Mouse (Mus musculus) spleen, adult 18-20 months (tissue): ENCODE results near the gene Asb18.
A peak's percentile ranks its signal among the peaks of the same experiment; 100 is the strongest.

Source experiments
- DNase-seq, 2 experiments: peaks; one replicate each; pipeline ENCODE4 v3.0.0; 2022; ENCODE audit warnings: mixed read lengths in 2 of 2

Asb18 gene

GRCm38 (mm10) chr1:89969072-89969713 is 45.3 kb downstream of the Asb18 start:
- DNase-seq = no peak

- no peak for DNase-seq
These were observed 46.2 kb downstream of the Asb18 start for GRCm38 (mm10) chr1:89968111-89968851.

GRCm38 (mm10) chr1:89967585-89967984 is 46.9 kb downstream of the Asb18 start:
- no peak for DNase-seq

GRCm38 (mm10) chr1:89964426-89964825 is 50.0 kb downstream of the Asb18 start:
- no peak for DNase-seq

- DNase-seq = no peak
These were observed 51.2 kb downstream of the Asb18 start for GRCm38 (mm10) chr1:89963296-89963695.

GRCm38 (mm10) chr1:89962092-89962491 is 52.4 kb downstream of the Asb18 start:
- DNase-seq = no peak

- DNase-seq = no peak
These were observed 55.1 kb downstream of the Asb18 start for GRCm38 (mm10) chr1:89959393-89959792.

- DNase-seq = peak in 1 of 2 experiments; percentile 48
These were observed 71.3 kb downstream of the Asb18 start for GRCm38 (mm10) chr1:89943202-89943601.

- DNase-seq = no peak
These were observed 72.0 kb downstream of the Asb18 start for GRCm38 (mm10) chr1:89942395-89942976.

GRCm38 (mm10) chr1:89941701-89942381 is 72.6 kb downstream of the Asb18 start:
- no peak for DNase-seq

- no peak for DNase-seq
These were observed 73.4 kb downstream of the Asb18 start for GRCm38 (mm10) chr1:89940961-89941524.

GRCm38 (mm10) chr1:89939981-89940726 is 74.3 kb downstream of the Asb18 start:
- peak in 1 of 2 experiments; percentile 28 for DNase-seq

- DNase-seq = no peak
These were observed 74.9 kb downstream of the Asb18 start for GRCm38 (mm10) chr1:89939596-89939960.

- no peak for DNase-seq
These were observed 75.4 kb downstream of the Asb18 start for GRCm38 (mm10) chr1:89938884-89939595.

GRCm38 (mm10) chr1:89935493-89936348 is 78.7 kb downstream of the Asb18 start:
- no peak for DNase-seq

- DNase-seq = no peak
These were observed 79.9 kb downstream of the Asb18 start for GRCm38 (mm10) chr1:89934316-89935260.

- DNase-seq = no peak
These were observed 80.7 kb downstream of the Asb18 start for GRCm38 (mm10) chr1:89933786-89934185.

- DNase-seq = no peak
These were observed 81.4 kb downstream of the Asb18 start for GRCm38 (mm10) chr1:89933028-89933427.

GRCm38 (mm10) chr1:89932616-89933015 is 81.8 kb downstream of the Asb18 start:
- no peak for DNase-seq

GRCm38 (mm10) chr1:89932021-89932423 is 82.4 kb downstream of the Asb18 start:
- DNase-seq = no peak
